Mouse (Mus musculus) thymus, adult 2 months (tissue): ENCODE measurements around the gene Akap11. TPM values are rescaled to one million over a fixed set of nuclear protein-coding genes. Genes with fewer than 3 reads are reported as not detected.
"Not testable (repeated sequence)": the region's sequence is repeated elsewhere in the genome, so short reads cannot be mapped to it uniquely, and the experiment has no call there.

Experiments used
- DNase-seq: peaks from one replicate; pipeline ENCODE4 v3.0.0; 2021
- H3K27ac ChIP-seq: fragments of 200-500 bp; 2 replicates; pipeline ENCODE4 v1.5.1; 2012; ENCODE audit warnings: low read length, control low read depth; ENCODE audit not compliant: control insufficient read depth, insufficient read depth
- H3K27me3 ChIP-seq: fragments of 200-500 bp; 2 replicates; pipeline ENCODE4 v1.6.1; 2012; ENCODE audit warnings: mild to moderate bottlenecking, low read length, moderate library complexity, mixed read lengths; ENCODE audit not compliant: control insufficient read depth, insufficient read depth
- H3K36me3 ChIP-seq: fragments of 200-500 bp; 2 replicates; pipeline ENCODE4 v1.6.1; 2012; ENCODE audit warnings: mild to moderate bottlenecking, low read length, moderate library complexity; ENCODE audit not compliant: control insufficient read depth, insufficient read depth
- H3K4me1 ChIP-seq: fragments of 200-500 bp; replicated peaks from 2 replicates; pipeline ENCODE4 v1.6.1; 2012; ENCODE audit warnings: low read length; ENCODE audit not compliant: control insufficient read depth, insufficient read depth
- H3K4me3 ChIP-seq: fragments of 200-500 bp; 2 replicates; pipeline ENCODE4 v1.5.1; 2012; ENCODE audit warnings: mild to moderate bottlenecking, low read length, control low read depth, moderate library complexity; ENCODE audit not compliant: control insufficient read depth, insufficient read depth
- CTCF ChIP-seq: fragments of 200-500 bp; IDR thresholded peaks from 2 replicates; pipeline ENCODE4 v1.5.1; 2012; ENCODE audit warnings: mild to moderate bottlenecking, control low read depth, low read length, moderate library complexity, borderline replicate concordance; ENCODE audit not compliant: control insufficient read depth, poor library complexity, insufficient read depth; ENCODE audit errors: extremely low read depth
- POLR2A ChIP-seq: fragments of 200-500 bp; IDR thresholded peaks from 2 replicates; pipeline ENCODE4 v1.6.1; 2012; ENCODE audit warnings: mild to moderate bottlenecking, low read length, control low read depth, moderate library complexity; ENCODE audit not compliant: control insufficient read depth, poor library complexity, insufficient read depth; ENCODE audit errors: extremely low read depth
- WGBS: fragments of 180-500 bp; shearing (Covaris S2); methylation state at CpG from one replicate; pipeline ENCODE4 v1.1.7; 2018; 5-methylcytosine and 5-hydroxymethylcytosine counted together
- polyA plus RNA-seq: library from polyadenylated mRNA; depleted of rRNA; stranded (reverse); fragments of >200 nt; gene quantifications from 2 replicates; pipeline ENCODE4 v1.2.3, GENCODE M21; 2012

The Akap11 gene
- polyA plus RNA-seq, 1 experiment, result 8.2 TPM

DNA sequence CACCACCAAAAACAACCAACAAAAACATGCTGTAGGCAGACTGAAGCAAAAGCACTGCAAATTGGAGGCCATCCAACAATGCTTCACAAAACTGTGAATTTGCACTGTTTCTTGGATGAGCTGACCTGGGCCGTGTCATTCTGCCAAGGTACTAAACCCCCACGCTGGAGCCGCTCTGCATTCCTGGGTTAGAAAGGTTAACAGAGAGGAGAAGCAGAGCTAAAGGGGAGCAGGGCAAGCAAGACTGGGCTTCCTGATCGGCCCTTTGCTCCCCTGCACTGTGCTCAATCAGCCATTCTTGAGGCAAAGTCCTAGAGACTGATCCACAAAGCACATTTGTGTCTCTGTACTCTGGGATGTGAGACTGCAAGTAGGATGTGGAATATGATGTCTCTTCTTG is 25.5 kb upstream of the Akap11 start:
- Histone ChIP-seq H3K27ac (no peak overlapping the region), H3K4me1 (0 out of 2 replicates have a peak, but pooled peaks cover 4% of the 10 kb centered on the region), H3K4me3 (no peak overlapping the region), H3K27me3 (no peaks in the 10 kb centered on the region), H3K36me3 (no peaks in the 10 kb centered on the region)
- DNase-seq, result no peak
- TF ChIP-seq CTCF, result no peak
- no peak for TF ChIP-seq POLR2A
- WGBS, result 93% methylated on average over 4 of the region's 4 CpGs

DNA sequence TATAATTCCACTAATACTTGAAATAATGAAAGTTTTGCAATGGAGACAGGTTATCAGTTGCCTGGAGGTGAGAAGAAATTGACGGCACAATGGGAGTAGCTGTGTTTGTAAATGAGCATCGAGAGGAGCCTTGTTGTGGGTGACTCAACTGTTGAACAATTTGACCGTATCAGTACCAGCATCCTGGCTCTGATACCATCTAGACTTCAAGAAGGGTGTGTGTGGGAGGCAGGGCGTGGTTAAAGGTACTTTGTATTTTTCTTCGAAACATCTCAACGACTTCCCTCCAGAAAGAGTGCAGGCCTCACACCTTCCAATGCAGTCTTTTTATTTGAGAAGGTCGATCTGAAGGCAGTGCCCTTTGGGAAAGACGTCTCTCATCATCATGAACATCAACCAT is 22.4 kb upstream of the Akap11 start:
- H3K27ac ChIP-seq, result no peak overlapping the region
- H3K27me3 ChIP-seq, result no peaks in the 10 kb centered on the region
- 33% methylated on average over 8 of the region's 8 CpGs for WGBS
- H3K36me3 ChIP-seq, result no peaks in the 10 kb centered on the region
- 0 out of 2 replicates have a peak, but pooled peaks cover 4% of the 10 kb centered on the region for H3K4me1 ChIP-seq
- no peak for DNase-seq
- no peak overlapping the region for H3K4me3 ChIP-seq
- TF ChIP-seq CTCF (no peak), POLR2A (no peak)

DNA sequence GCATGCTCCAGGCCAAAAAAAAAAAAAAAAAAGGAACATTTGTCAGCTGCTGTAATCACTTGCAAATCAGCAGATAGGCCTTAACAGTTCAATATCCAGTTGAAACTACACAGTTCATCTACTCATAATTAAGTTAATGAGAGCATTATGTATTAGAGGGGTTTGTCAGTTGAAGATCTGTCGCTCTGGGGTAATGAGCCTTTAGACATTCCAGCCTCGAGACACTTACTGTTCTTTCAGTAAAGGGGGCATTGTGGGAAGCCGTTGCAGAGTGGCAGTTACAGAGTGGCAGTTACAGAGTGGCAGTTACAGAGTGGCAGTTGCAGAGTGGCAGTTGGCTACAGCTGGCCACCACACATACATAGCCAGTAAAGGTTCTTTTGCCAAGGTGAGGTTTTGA is 18.2 kb upstream of the Akap11 start:
- H3K4me1 ChIP-seq, result not testable (repeated sequence)

DNA sequence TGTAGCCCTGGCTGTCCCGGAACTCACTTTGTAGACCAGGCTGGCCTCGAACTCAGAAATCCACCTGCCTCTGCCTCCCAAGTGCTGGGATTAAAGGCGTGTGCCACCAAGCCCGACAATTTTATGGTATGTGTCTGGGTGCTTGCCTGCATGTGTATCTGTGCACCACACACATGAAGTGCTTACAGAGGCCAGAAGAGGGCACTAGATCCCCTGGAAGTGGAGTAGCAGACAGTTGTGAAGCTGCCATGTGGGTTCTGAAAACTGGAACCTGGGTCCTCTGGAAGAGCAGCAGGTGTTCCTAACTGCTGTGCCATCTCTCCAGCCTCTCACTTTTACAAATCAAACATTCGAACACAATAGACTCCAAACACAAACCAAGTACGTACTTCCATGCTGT is 17.1 kb upstream of the Akap11 start:
- no peaks in the 10 kb centered on the region for H3K27me3 ChIP-seq
- H3K4me1 ChIP-seq, result 0 out of 2 replicates have a peak, but pooled peaks cover 4% of the 10 kb centered on the region
- H3K27ac ChIP-seq, result no peak overlapping the region
- TF ChIP-seq POLR2A, result no peak
- TF ChIP-seq CTCF, result no peak
- DNase-seq, result no peak
- 97% methylated on average over 6 of the region's 6 CpGs for WGBS
- H3K36me3 ChIP-seq, result no peaks in the 10 kb centered on the region
- H3K4me3 ChIP-seq, result no peak overlapping the region

More for the DNA sequence above, 18.2 kb upstream of the Akap11 start:
- H3K4me3 ChIP-seq, DNase-seq, H3K27ac ChIP-seq, H3K27me3 ChIP-seq, H3K36me3 ChIP-seq: not testable (repeated sequence)
- WGBS, result 81% methylated on average over 3 of the region's 3 CpGs

- WGBS, result 51% methylated on average over 6 of the region's 6 CpGs
- Histone ChIP-seq H3K27me3 (no peaks in the 10 kb centered on the region), H3K27ac (no peak overlapping the region), H3K4me1 (no peaks in the 10 kb centered on the region), H3K4me3 (no peak overlapping the region), H3K36me3 (no peaks in the 10 kb centered on the region)
- no peak for DNase-seq
- no peak for TF ChIP-seq CTCF
- TF ChIP-seq POLR2A, result no peak
These were observed 12.2 kb upstream of the Akap11 start for GRCm38 (mm10) chr14:78548807-78549206.

DNA sequence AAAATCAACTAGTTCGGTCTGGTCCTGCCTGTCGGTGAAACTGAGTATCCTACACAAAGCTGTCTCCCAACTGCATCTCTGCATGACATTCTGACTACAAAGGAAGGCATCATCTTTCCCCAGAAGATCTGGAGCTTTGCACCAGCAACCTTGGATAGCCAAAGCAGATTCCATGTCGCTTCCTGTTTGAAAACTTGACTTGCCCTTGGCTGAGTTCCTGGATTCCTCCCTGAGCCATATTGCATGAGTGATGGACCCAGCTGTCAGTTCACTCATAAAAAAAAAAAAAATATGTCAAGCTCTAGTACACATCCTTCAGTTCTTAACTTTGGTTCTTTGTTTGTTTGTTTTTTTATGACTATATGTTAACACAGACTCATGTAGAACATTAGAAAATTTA is 4.7 kb upstream of the Akap11 start:
- no peak for DNase-seq
- no peak overlapping the region for H3K4me3 ChIP-seq
- no peaks in the 10 kb centered on the region for H3K36me3 ChIP-seq
- H3K27ac ChIP-seq, result no peak overlapping the region
- no peaks in the 10 kb centered on the region for H3K27me3 ChIP-seq
- 96% methylated on average over 3 of the region's 3 CpGs for WGBS
- H3K4me1 ChIP-seq, result peaks cover 4% of the 10 kb centered on the region
- TF ChIP-seq CTCF (no peak), POLR2A (no peak)

- no peaks in the 10 kb centered on the region for H3K27me3 ChIP-seq
- TF ChIP-seq POLR2A (no peak), CTCF (no peak)
- H3K36me3 ChIP-seq, result no peaks in the 10 kb centered on the region
- 100% methylated on average over 1 of the region's 1 CpGs for WGBS
- no peak for DNase-seq
- H3K4me3 ChIP-seq, result no peak overlapping the region
- H3K27ac ChIP-seq, result no peak overlapping the region
- peaks cover 4% of the 10 kb centered on the region for H3K4me1 ChIP-seq
These were observed 3.2 kb upstream of the Akap11 start for GRCm38 (mm10) chr14:78539821-78540220.
